Mouse (Mus musculus) liver, embryonic 15.5 days (tissue): ENCODE results near the gene 1700001P01Rik. TPM values are rescaled to one million over a fixed set of nuclear protein-coding genes. Genes with fewer than 3 reads are reported as not detected.
A peak's percentile ranks its signal among the peaks of the same experiment; 100 is the strongest.
"Not testable (repeated sequence)": the region's sequence is repeated elsewhere in the genome, so short reads cannot be mapped to it uniquely, and the experiment has no call there.

Experiments
- ATAC-seq: fragments of 200-750 bp; cut with Nextera tagmentation; 2 replicates; pipeline ENCODE4 v1.8.0; 2017; ENCODE audit warnings: moderate number of reproducible peaks, mild to moderate bottlenecking, moderate library complexity; ENCODE audit not compliant: insufficient read depth
- H3K27ac ChIP-seq: fragments of 300-500 bp; sonication (generic); replicated peaks from 2 replicates; pipeline ENCODE4 v1.5.1; 2015; ENCODE audit warnings: mild to moderate bottlenecking, inconsistent platforms
- H3K27me3 ChIP-seq: fragments of 300-500 bp; sonication (generic); 2 replicates; pipeline ENCODE4 v1.6.1; 2015; ENCODE audit warnings: mild to moderate bottlenecking, inconsistent platforms
- H3K36me3 ChIP-seq: fragments of 300-500 bp; sonication (generic); replicated peaks from 2 replicates; pipeline ENCODE4 v1.6.1; 2015; ENCODE audit warnings: moderate library complexity, mild to moderate bottlenecking, inconsistent platforms
- H3K4me1 ChIP-seq: fragments of 300-500 bp; sonication (generic); replicated peaks from 2 replicates; pipeline ENCODE4 v1.6.1; 2015; ENCODE audit warnings: inconsistent platforms
- H3K4me2 ChIP-seq: fragments of 300-500 bp; sonication (generic); 2 replicates; pipeline ENCODE4 v1.6.1; 2015; ENCODE audit warnings: moderate library complexity, mild to moderate bottlenecking, inconsistent platforms
- H3K4me3 ChIP-seq: fragments of 300-500 bp; sonication (generic); replicated peaks from 2 replicates; pipeline ENCODE4 v1.5.1; 2015; ENCODE audit warnings: mild to moderate bottlenecking, inconsistent platforms
- H3K9ac ChIP-seq: fragments of 300-500 bp; sonication (generic); 2 replicates; pipeline ENCODE4 v1.6.1; 2015; ENCODE audit warnings: moderate library complexity, mild to moderate bottlenecking, inconsistent platforms
- H3K9me3 ChIP-seq: fragments of 300-500 bp; sonication (generic); replicated peaks from 2 replicates; pipeline ENCODE4 v1.6.1; 2016; ENCODE audit warnings: inconsistent platforms
- WGBS: fragments of 180-500 bp; shearing (Covaris S2); methylation state at CpG from one replicate; pipeline ENCODE4 v1.1.7; 2015; ENCODE audit warnings: mixed read lengths; ENCODE audit not compliant: insufficient replicate concordance; 5-methylcytosine and 5-hydroxymethylcytosine counted together
- polyA plus RNA-seq: library from polyadenylated mRNA; unstranded; fragments of >200 nt; fragmentation: Nextera tagmentation; extraction: Ambion mirVana; gene quantifications from 2 replicates; pipeline ENCODE4 v1.2.1, GENCODE M21; 2015

The 1700001P01Rik gene
- polyA plus RNA-seq, 1 experiment from 2014 or later: not detected

GRCm38 (mm10) chr11:97744718-97745330, 30.9 kb downstream of the 1700001P01Rik start:
- Histone ChIP-seq H3K4me2 (peak overlapping the region; percentile 95), H3K4me3 (peak overlapping the region; percentile 84), H3K9ac (peak overlapping the region; percentile 88), H3K36me3 (peaks cover 31% of the 10 kb centered on the region), H3K27me3 (no peaks in the 10 kb centered on the region), H3K4me1 (peaks cover 31% of the 10 kb centered on the region), H3K9me3 (no peaks in the 10 kb centered on the region), H3K27ac (peak overlapping the region; percentile 92)
- ATAC-seq: peak; percentile 90
- WGBS: under 1% methylated on average over 45 of the region's 57 CpGs

- peak; percentile 41 for ATAC-seq
- Histone ChIP-seq H3K4me1 (peaks cover 31% of the 10 kb centered on the region), H3K4me2 (peak within 1 kb of the TSS; percentile 95), H3K36me3 (peaks cover 26% of the 10 kb centered on the region), H3K4me3 (peak within 1 kb of the TSS; percentile 84), H3K27me3 (no peaks in the 10 kb centered on the region), H3K27ac (peak within 1 kb of the TSS; percentile 92), H3K9ac (peak within 1 kb of the TSS; percentile 88), H3K9me3 (no peaks in the 10 kb centered on the region)
- under 1% methylated on average over 63 of the region's 63 CpGs for WGBS
These were observed 31.5 kb downstream of the 1700001P01Rik start, which contains the start of gene Pip4k2b for GRCm38 (mm10) chr11:97744063-97744717. Gene Pip4k2b, minus strand, starts transcription at chr11:97744704.

- WGBS: 7% methylated on average over 9 of the region's 9 CpGs
- Histone ChIP-seq H3K27ac (peak overlapping the region; percentile 77), H3K9ac (peak overlapping the region; percentile 85), H3K4me3 (peak overlapping the region; percentile 84), H3K9me3 (no peaks in the 10 kb centered on the region), H3K4me2 (peak overlapping the region; percentile 95), H3K27me3 (no peaks in the 10 kb centered on the region), H3K4me1 (peaks cover 31% of the 10 kb centered on the region), H3K36me3 (peaks cover 21% of the 10 kb centered on the region)
- ATAC-seq: no peak
These were observed 32.3 kb downstream of the 1700001P01Rik start for GRCm38 (mm10) chr11:97743423-97743822.

GRCm38 (mm10) chr11:97742591-97742990, 33.1 kb downstream of the 1700001P01Rik start:
- peaks cover 31% of the 10 kb centered on the region for H3K4me1 ChIP-seq
- ATAC-seq: no peak
- no peaks in the 10 kb centered on the region for H3K27me3 ChIP-seq
- H3K9ac ChIP-seq: no peak overlapping the region
- H3K9me3 ChIP-seq: no peaks in the 10 kb centered on the region
- H3K4me3 ChIP-seq: peak overlapping the region; percentile 84; the same call in 1 of the 2 replicates
- WGBS: 64% methylated on average over 9 of the region's 9 CpGs
- H3K36me3 ChIP-seq: peaks cover 13% of the 10 kb centered on the region
- H3K4me2 ChIP-seq: peak overlapping the region; percentile 95
- H3K27ac ChIP-seq: no peak overlapping the region

GRCm38 (mm10) chr11:97742157-97742556, 33.6 kb downstream of the 1700001P01Rik start:
- Histone ChIP-seq H3K9me3 (no peaks in the 10 kb centered on the region), H3K27ac (no peak overlapping the region), H3K4me1 (peaks cover 31% of the 10 kb centered on the region), H3K36me3 (peaks cover 9% of the 10 kb centered on the region), H3K27me3 (no peaks in the 10 kb centered on the region), H3K4me2 (0 out of 2 replicates have a peak overlapping the region, but pooled peaks have one; percentile 95), H3K9ac (no peak overlapping the region), H3K4me3 (no peak overlapping the region)
- ATAC-seq: no peak
- WGBS: 70% methylated on average over 5 of the region's 5 CpGs

GRCm38 (mm10) chr11:97740190-97740589, 35.5 kb downstream of the 1700001P01Rik start:
- H3K9ac ChIP-seq: no peak overlapping the region
- peaks cover 28% of the 10 kb centered on the region for H3K4me1 ChIP-seq
- H3K27me3 ChIP-seq: no peaks in the 10 kb centered on the region
- no peak overlapping the region for H3K4me3 ChIP-seq
- ATAC-seq: no peak
- H3K27ac ChIP-seq: no peak overlapping the region
- no peaks in the 10 kb centered on the region for H3K9me3 ChIP-seq
- no peak overlapping the region for H3K4me2 ChIP-seq
- 48% methylated on average over 7 of the region's 7 CpGs for WGBS
- 0 out of 2 replicates have a peak, but pooled peaks cover 2% of the 10 kb centered on the region for H3K36me3 ChIP-seq

GRCm38 (mm10) chr11:97739155-97739554, 36.6 kb downstream of the 1700001P01Rik start:
- H3K27me3 ChIP-seq: no peaks in the 10 kb centered on the region
- H3K4me1 ChIP-seq: peaks cover 27% of the 10 kb centered on the region
- H3K4me3 ChIP-seq: no peak overlapping the region
- WGBS: 75% methylated on average over 3 of the region's 3 CpGs
- H3K9ac ChIP-seq: no peak overlapping the region
- H3K9me3 ChIP-seq: no peaks in the 10 kb centered on the region
- no peak overlapping the region for H3K27ac ChIP-seq
- no peak for ATAC-seq
- H3K4me2 ChIP-seq: no peak overlapping the region
- 0 out of 2 replicates have a peak, but pooled peaks cover 2% of the 10 kb centered on the region for H3K36me3 ChIP-seq

GRCm38 (mm10) chr11:97738703-97739102, 37.0 kb downstream of the 1700001P01Rik start:
- 51% methylated on average over 6 of the region's 6 CpGs for WGBS
- Histone ChIP-seq H3K9me3 (no peaks in the 10 kb centered on the region), H3K4me1 (peaks cover 22% of the 10 kb centered on the region), H3K27ac (no peak overlapping the region), H3K9ac (no peak overlapping the region), H3K4me2 (no peak overlapping the region), H3K4me3 (no peak overlapping the region), H3K36me3 (0 out of 2 replicates have a peak, but pooled peaks cover 2% of the 10 kb centered on the region), H3K27me3 (no peaks in the 10 kb centered on the region)
- no peak for ATAC-seq

GRCm38 (mm10) chr11:97737600-97737999, 38.1 kb downstream of the 1700001P01Rik start:
- no peaks in the 10 kb centered on the region for H3K27me3 ChIP-seq
- H3K36me3 ChIP-seq: 0 out of 2 replicates have a peak, but pooled peaks cover 4% of the 10 kb centered on the region
- ATAC-seq: no peak
- H3K4me1 ChIP-seq: peaks cover 11% of the 10 kb centered on the region
- H3K27ac ChIP-seq: no peak overlapping the region
- no peak overlapping the region for H3K4me2 ChIP-seq
- no peaks in the 10 kb centered on the region for H3K9me3 ChIP-seq
- no peak overlapping the region for H3K9ac ChIP-seq
- WGBS: 80% methylated on average over 4 of the region's 4 CpGs
- no peak overlapping the region for H3K4me3 ChIP-seq

GRCm38 (mm10) chr11:97736645-97737044, 39.1 kb downstream of the 1700001P01Rik start:
- no peaks in the 10 kb centered on the region for H3K9me3 ChIP-seq

GRCm38 (mm10) chr11:97734810-97735209, 40.9 kb downstream of the 1700001P01Rik start:
- H3K9ac ChIP-seq, H3K9me3 ChIP-seq, H3K4me1 ChIP-seq, H3K4me3 ChIP-seq, H3K27ac ChIP-seq, H3K27me3 ChIP-seq, ATAC-seq, H3K4me2 ChIP-seq: not testable (repeated sequence)
- 58% methylated on average over 5 of the region's 5 CpGs for WGBS
- H3K36me3 ChIP-seq: peaks cover 28% of the 10 kb centered on the region

More at GRCm38 (mm10) chr11:97736645-97737044, 39.1 kb downstream of the 1700001P01Rik start:
- 72% methylated on average over 5 of the region's 5 CpGs for WGBS
- Histone ChIP-seq H3K36me3 (peaks cover 13% of the 10 kb centered on the region; the same call in 1 of the 2 replicates), H3K4me2 (no peak overlapping the region), H3K4me1 (peaks cover 6% of the 10 kb centered on the region), H3K4me3 (no peak overlapping the region), H3K27me3 (no peaks in the 10 kb centered on the region), H3K27ac (no peak overlapping the region), H3K9ac (no peak overlapping the region)
- no peak for ATAC-seq
